Mouse (Mus musculus) fat pad, adult 2 months (tissue): ENCODE data around the gene Lgalsl.

ENCODE experiments used
- DNase-seq: peaks from one replicate; pipeline ENCODE4 v3.0.0-alpha.2; 2011; ENCODE audit warnings: low read depth, low spot score; ENCODE audit errors: extremely low read depth

Gene Lgalsl

DNA sequence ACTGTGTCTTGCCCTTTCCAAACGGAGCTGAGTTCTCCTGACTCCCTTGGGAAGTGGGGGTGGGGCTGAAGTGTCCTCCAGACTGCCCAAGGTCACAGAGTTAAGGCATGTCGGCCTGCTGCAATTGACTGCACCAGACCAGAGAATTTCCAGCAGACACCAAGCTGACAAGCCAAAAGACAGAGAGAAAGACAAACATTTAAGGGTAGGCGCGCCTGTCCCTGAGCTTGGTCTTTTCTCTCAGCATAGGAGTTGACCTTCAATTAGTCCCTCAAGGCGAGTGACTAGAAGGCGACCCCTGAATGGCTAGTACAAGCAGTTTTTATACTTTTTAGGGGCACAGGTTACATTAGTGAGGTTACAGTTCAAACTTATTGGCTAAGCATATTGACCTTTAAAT is 46.1 kb downstream of the Lgalsl start:
- DNase-seq = no peak

DNA sequence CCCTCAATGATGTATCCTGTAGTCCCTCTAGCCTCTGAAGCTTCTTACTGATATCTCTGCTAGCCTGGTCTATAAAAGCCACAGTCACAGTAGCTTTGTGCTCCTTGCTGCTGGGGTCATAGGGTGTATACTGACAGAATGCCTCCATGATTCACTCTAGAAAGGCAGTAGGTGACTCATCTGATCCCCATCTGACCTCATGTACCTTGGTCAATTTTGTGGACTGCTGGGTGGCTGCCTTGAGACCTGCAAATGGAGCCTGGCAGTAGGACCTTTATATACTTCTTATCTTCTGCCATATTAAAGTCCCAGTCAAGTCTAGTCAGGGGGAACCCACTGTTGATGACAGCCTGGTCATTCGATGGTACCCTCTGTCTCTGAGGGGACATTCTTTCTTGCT is 47.4 kb downstream of the Lgalsl start:
- no peak for DNase-seq

DNA sequence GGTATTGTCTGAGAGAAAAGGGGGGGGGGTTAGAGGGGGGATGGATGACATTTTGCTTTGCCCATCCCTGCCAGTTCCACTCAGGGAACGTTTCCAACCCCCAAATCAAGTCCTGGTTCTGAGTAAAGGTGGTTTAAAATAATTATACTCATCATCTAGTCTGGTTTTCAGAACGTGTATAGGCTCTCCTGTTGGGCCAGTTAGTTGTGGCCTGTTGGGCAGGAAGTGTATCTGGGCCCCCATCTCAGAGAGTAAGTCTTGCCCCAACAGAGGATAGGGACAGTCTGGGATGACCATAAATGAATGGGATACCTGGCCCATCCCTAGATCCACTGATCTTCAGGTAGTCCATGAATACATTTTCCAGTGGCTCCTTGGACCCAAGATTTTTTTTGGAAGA is 48.2 kb downstream of the Lgalsl start:
- no peak for DNase-seq

DNA sequence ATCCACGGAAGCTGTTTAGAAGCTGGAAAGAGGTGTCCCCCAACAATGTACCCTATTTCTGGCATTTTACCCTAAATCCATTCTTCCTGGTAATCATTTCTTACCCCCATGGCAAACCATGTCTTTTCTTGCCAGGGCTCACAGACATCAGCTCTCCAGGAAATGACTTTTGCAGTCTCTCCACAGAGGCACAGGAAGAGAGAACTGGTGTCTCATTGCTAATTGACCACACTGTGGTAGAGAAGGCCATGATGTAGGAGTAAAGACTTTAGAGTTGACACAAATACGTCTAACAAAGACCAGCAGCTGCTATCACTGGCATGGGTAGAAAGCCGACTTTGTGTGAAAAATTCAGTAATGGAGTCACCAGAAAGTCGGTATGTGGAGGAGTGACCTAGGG is 50.5 kb downstream of the Lgalsl start:
- DNase-seq = no peak

DNA sequence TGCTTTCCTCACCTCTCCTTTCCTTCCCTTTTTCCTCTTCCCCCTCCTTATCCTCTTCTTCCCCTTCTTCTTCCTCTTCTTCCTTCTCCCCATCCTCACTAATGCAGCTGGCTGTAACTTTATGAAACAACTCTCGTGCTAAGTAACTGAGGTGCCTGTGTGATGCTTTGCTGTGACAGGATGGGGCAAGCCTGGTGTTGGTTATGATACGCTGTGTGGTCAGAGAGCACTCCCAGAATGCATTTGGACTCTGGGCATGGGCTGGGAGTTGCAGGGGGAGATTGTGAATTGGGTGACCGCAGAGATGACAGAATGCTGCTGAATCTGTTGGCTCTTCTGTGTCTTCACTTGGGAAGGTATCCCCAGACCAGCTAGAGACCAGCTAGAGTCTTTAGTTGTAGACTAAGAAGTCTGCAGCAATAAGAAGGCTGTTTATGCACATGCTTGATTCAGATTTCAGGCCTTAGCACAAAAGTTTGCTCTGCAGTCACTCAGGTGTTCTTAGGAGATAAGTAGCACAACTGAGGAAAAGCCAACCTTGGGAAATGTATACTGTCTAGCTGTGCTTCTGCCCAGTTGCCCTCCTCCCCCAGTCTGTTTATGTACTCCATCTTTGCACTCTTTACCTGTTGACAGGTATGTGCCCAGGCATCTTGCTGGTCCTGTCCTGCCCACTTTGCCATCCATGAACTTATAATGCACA is 51.8 kb downstream of the Lgalsl start:
- no peak for DNase-seq

DNA sequence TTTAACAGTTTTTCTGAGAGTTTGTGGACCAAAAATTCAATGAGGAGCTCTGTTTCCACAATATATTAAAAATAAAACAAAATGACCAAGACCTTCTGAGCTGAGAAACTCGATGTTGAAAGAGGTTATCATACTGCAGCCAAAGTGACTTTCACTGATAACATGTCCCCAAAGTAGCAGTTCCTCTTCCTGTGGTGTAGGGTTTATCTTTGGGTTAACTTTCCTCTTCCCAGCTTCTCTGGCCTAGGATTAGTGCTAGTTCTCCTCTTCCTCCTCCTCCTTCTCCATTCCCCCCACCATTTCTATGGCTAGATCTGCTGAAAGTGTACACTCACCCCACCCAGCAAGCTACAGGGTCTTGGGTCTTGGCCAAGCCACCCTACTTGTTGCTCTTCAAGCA is 52.6 kb downstream of the Lgalsl start:
- DNase-seq = no peak

DNA sequence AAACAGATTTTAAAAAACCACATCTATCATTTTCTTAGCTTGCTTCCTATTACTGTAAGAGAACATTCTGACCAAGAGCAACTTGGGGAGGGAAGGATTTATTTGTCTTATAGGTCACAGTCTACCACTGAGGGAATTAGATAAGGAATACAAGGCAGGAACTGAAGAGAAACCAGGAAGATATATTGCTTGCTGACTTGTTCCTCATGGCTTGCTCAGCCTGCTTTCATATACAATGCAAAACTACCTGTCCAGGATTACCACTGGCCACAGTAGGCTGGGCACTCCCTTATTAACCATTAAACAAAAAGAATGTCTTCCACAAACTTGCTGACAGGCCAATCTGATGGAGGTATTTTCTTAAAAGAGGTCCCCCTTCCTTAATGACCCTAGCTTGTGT is 54.2 kb downstream of the Lgalsl start:
- DNase-seq = no peak
